Mouse (Mus musculus): ENCODE data around the gene Cit. TPM values are rescaled to one million over a fixed set of nuclear protein-coding genes. Genes with fewer than 3 reads are reported as not detected.

Gene Cit
- polyA plus RNA-seq, 1 experiment from 2014 or later, result 30.7 TPM

DNA sequence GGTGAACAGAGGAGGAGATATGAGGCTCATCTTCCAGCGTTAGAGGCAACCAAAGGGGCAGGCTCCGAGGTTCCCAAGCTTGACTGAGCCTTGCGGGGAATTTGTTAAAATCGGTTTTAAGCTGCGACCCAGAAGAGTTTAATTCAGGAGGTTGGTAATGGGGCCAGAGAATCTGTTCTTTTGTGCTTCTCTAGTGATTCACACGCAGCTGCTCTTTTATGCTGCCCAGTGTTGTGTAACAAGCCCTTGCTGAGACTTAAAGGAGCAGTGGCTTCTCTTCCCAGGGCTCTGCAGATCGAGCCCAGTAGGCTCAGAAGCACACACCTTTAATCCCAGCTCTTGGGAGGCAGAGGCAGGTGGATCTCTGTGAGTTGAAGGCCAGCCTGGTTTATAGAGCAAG is 3.4 kb downstream of the Cit start:
- Histone ChIP-seq H3K27ac (ENCODE audit: low read depth, low read length) (no peak overlapping the region), H3K4me2 (no peak overlapping the region), H3K9me3 (ENCODE audit: control insufficient read depth, low read length) (no peaks in the 10 kb centered on the region; the same call in 1 of the 2 replicates), H3K9ac (ENCODE audit: low read length) (no peak overlapping the region), H3K36me3 (ENCODE audit: control insufficient read depth, insufficient read depth, low read length) (peaks cover 9% of the 10 kb centered on the region), H3K4me1 (ENCODE audit: control insufficient read depth, insufficient read depth, low read length) (peaks cover 18% of the 10 kb centered on the region), H3K4me3 (ENCODE audit: low read depth, low read length) (no peak overlapping the region), H3K27me3 (ENCODE audit: control insufficient read depth, insufficient read depth, low read length) (no peaks in the 10 kb centered on the region)
- DNase-seq (ENCODE audit: low spot score, missing footprints) (no peak), ATAC-seq (ENCODE audit: low FRiP score) (no peak)
- WGBS, result 53% methylated on average over 7 of the region's 7 CpGs

- no peak overlapping the region for H3K9ac ChIP-seq (ENCODE audit: low read length)
- H3K27me3 ChIP-seq (ENCODE audit: control insufficient read depth, insufficient read depth, low read length), result no peaks in the 10 kb centered on the region
- WGBS, result 82% methylated on average over 12 of the region's 12 CpGs
- H3K36me3 ChIP-seq (ENCODE audit: control insufficient read depth, insufficient read depth, low read length), result peaks cover 9% of the 10 kb centered on the region
- H3K4me2 ChIP-seq, result no peak overlapping the region
- H3K27ac ChIP-seq (ENCODE audit: low read depth, low read length), result no peak overlapping the region
- no peak overlapping the region for H3K4me3 ChIP-seq (ENCODE audit: low read depth, low read length)
- H3K4me1 ChIP-seq (ENCODE audit: control insufficient read depth, insufficient read depth, low read length), result peaks cover 16% of the 10 kb centered on the region
- H3K9me3 ChIP-seq (ENCODE audit: control insufficient read depth, low read length), result no peaks in the 10 kb centered on the region; the same call in 1 of the 2 replicates
- DNase-seq (ENCODE audit: low spot score, missing footprints) (no peak), ATAC-seq (ENCODE audit: low FRiP score) (no peak)
These were observed 4.3 kb downstream of the Cit start for GRCm38 (mm10) chr5:115849263-115849829.

DNA sequence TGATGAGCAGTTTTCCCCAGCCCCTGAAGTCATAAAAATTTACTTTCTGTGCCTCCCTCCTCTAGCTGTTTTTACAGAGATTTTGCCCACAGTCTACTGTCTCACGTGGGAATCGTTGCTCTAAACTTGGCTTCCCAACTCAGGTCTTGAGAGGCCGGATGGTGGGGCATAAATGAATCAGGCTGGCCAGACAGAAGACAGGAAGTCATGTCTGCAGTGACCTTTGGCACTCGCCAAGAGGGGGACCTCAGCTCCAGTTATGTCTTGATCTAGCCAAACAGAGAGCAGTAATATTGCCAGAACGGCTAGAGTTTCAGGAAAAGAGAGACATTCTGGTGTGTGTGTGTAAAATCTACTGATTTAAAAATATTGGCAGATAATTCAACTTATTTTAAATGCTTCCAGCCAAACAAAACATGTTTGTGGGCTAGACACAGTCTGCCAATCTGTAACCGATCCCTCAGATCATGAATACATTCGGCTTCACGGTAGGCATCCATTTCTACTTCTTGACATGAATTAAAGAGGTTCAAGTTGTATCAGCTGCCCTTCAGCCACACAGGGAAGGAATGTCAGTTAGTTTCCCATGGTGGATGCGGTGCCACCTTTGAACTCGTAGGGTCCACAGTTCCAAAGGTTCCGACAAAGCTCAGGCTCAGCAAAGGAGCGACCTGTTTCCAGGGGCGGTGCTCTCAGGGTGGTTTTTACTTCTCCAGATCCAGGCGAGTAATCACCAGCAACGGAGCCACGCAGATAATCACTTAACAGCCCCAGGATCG is 5.4 kb downstream of the Cit start:
- Histone ChIP-seq H3K27ac (ENCODE audit: low read depth, low read length) (no peak overlapping the region), H3K4me3 (ENCODE audit: low read depth, low read length) (no peak overlapping the region), H3K9me3 (ENCODE audit: control insufficient read depth, low read length) (no peaks in the 10 kb centered on the region; the same call in 1 of the 2 replicates), H3K27me3 (ENCODE audit: control insufficient read depth, insufficient read depth, low read length) (no peaks in the 10 kb centered on the region), H3K4me1 (ENCODE audit: control insufficient read depth, insufficient read depth, low read length) (peaks cover 14% of the 10 kb centered on the region), H3K9ac (ENCODE audit: low read length) (no peak overlapping the region), H3K36me3 (ENCODE audit: control insufficient read depth, insufficient read depth, low read length) (peaks cover 9% of the 10 kb centered on the region), H3K4me2 (no peak overlapping the region)
- DNase-seq (ENCODE audit: low spot score, missing footprints) (no peak), ATAC-seq (ENCODE audit: low FRiP score) (no peak)
- WGBS, result 90% methylated on average over 17 of the region's 17 CpGs

DNA sequence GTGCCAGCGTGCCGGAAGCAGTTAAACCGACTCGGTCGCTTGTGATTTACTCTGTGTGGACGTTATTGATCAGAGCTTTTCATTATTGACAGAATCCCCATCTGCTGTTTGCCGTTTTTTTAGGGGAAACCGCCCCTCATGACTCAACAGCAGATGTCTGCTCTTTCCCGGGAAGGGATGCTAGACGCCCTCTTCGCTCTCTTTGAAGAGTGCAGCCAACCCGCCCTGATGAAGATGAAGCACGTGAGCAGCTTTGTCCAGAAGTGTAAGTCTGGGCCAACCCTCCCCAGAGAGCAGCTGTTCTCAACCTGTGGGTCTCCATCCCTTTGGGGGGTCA is 5.9 kb downstream of the Cit start:
- WGBS, result 89% methylated on average over 13 of the region's 13 CpGs
- Histone ChIP-seq H3K27ac (ENCODE audit: low read depth, low read length) (no peak overlapping the region), H3K36me3 (ENCODE audit: control insufficient read depth, insufficient read depth, low read length) (peaks cover 9% of the 10 kb centered on the region), H3K4me1 (ENCODE audit: control insufficient read depth, insufficient read depth, low read length) (peaks cover 8% of the 10 kb centered on the region), H3K27me3 (ENCODE audit: control insufficient read depth, insufficient read depth, low read length) (no peaks in the 10 kb centered on the region), H3K9ac (ENCODE audit: low read length) (no peak overlapping the region), H3K9me3 (ENCODE audit: control insufficient read depth, low read length) (no peaks in the 10 kb centered on the region; the same call in 1 of the 2 replicates), H3K4me2 (no peak overlapping the region), H3K4me3 (ENCODE audit: low read depth, low read length) (no peak overlapping the region)
- ATAC-seq (ENCODE audit: low FRiP score) (no peak), DNase-seq (ENCODE audit: low spot score, missing footprints) (peak; percentile 59)

DNA sequence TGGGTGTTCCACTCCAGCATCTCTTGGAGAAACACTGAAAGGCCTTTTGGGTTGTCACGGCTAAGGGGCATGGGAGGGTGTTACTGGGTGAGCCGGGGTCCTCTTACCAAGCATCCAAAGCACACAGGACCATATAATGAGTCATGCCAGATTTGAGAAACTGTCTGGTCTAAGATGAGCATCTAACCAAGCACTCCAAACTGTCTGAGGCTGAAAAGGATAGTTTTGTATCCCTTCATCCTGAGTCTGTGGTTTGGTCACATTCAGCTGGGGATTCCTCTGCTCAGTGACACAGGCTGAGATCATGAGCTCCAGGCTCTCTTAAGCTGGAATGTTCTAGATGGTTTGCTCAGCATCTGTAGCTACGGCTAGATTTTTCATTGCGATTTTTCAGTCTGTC is 7.4 kb downstream of the Cit start:
- Histone ChIP-seq H3K9ac (ENCODE audit: low read length) (no peak overlapping the region), H3K4me1 (ENCODE audit: control insufficient read depth, insufficient read depth, low read length) (peaks cover 4% of the 10 kb centered on the region; the same call in 1 of the 2 replicates), H3K9me3 (ENCODE audit: control insufficient read depth, low read length) (no peaks in the 10 kb centered on the region; the same call in 1 of the 2 replicates), H3K27ac (ENCODE audit: low read depth, low read length) (no peak overlapping the region), H3K4me2 (no peak overlapping the region), H3K27me3 (ENCODE audit: control insufficient read depth, insufficient read depth, low read length) (no peaks in the 10 kb centered on the region), H3K4me3 (ENCODE audit: low read depth, low read length) (no peak overlapping the region), H3K36me3 (ENCODE audit: control insufficient read depth, insufficient read depth, low read length) (peaks cover 10% of the 10 kb centered on the region)
- DNase-seq (ENCODE audit: low spot score, missing footprints) (no peak), ATAC-seq (ENCODE audit: low FRiP score) (no peak)
- WGBS, result 93% methylated on average over 4 of the region's 4 CpGs

DNA sequence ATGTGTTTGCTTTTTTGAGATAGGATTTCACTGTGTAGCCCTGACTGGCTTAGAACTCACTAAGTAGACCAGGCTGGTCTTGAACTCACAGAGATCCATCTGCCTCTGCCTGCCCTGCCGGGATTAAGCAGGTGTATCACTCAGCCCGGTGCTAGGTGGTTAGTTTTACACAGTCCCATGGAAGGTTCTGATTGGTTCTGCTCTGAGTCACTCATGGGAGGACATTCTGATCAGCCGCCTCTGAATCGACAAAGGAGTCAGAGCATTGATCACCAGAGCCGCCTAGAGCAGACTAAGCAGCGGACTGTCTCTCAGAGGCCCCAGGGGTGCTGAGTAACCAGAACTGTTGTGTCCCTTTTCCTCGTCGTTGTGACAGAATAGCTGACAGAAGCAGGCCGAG is 8.6 kb downstream of the Cit start:
- peaks cover 10% of the 10 kb centered on the region for H3K36me3 ChIP-seq (ENCODE audit: control insufficient read depth, insufficient read depth, low read length)
- no peak overlapping the region for H3K9ac ChIP-seq (ENCODE audit: low read length)
- H3K27ac ChIP-seq (ENCODE audit: low read depth, low read length), result no peak overlapping the region
- no peak overlapping the region for H3K4me2 ChIP-seq
- H3K27me3 ChIP-seq (ENCODE audit: control insufficient read depth, insufficient read depth, low read length), result no peaks in the 10 kb centered on the region
- H3K4me1 ChIP-seq (ENCODE audit: control insufficient read depth, insufficient read depth, low read length), result no peaks in the 10 kb centered on the region
- H3K4me3 ChIP-seq (ENCODE audit: low read depth, low read length), result no peak overlapping the region
- 85% methylated on average over 9 of the region's 9 CpGs for WGBS
- no peak for ATAC-seq (ENCODE audit: low FRiP score)
- DNase-seq (ENCODE audit: low spot score, missing footprints), result no peak
- no peaks in the 10 kb centered on the region; the same call in 1 of the 2 replicates for H3K9me3 ChIP-seq (ENCODE audit: control insufficient read depth, low read length)

DNA sequence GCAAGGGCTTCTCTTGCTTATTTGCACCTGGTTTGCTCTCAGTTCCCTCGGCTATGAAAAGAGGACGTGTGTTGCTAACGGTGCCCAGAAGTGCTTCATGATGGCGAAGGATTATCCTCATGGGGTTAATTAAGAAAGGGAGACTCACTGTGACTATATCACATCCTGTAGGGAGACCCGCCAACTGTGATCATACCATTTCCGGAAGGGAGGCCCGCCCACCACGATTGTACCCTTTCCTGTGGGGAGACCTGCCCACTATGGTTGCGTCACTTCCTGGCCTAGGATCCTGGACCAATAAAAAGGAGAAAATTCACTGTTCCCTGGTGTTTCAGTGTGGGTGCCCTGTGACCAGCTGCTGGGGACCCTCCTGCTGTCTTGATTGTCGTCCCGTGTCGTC is 9.3 kb downstream of the Cit start:
- H3K4me3 ChIP-seq (ENCODE audit: low read depth, low read length), result no peak overlapping the region
- no peaks in the 10 kb centered on the region for H3K9me3 ChIP-seq (ENCODE audit: control insufficient read depth, low read length)
- no peak overlapping the region for H3K9ac ChIP-seq (ENCODE audit: low read length)
- 91% methylated on average over 12 of the region's 12 CpGs for WGBS
- H3K4me1 ChIP-seq (ENCODE audit: control insufficient read depth, insufficient read depth, low read length), result no peaks in the 10 kb centered on the region
- DNase-seq (ENCODE audit: low spot score, missing footprints) (peak; percentile 41), ATAC-seq (ENCODE audit: low FRiP score) (no peak)
- peaks cover 6% of the 10 kb centered on the region; the same call in 1 of the 2 replicates for H3K36me3 ChIP-seq (ENCODE audit: control insufficient read depth, insufficient read depth, low read length)
- no peaks in the 10 kb centered on the region for H3K27me3 ChIP-seq (ENCODE audit: control insufficient read depth, insufficient read depth, low read length)
- no peak overlapping the region for H3K27ac ChIP-seq (ENCODE audit: low read depth, low read length)
- no peak overlapping the region for H3K4me2 ChIP-seq

DNA sequence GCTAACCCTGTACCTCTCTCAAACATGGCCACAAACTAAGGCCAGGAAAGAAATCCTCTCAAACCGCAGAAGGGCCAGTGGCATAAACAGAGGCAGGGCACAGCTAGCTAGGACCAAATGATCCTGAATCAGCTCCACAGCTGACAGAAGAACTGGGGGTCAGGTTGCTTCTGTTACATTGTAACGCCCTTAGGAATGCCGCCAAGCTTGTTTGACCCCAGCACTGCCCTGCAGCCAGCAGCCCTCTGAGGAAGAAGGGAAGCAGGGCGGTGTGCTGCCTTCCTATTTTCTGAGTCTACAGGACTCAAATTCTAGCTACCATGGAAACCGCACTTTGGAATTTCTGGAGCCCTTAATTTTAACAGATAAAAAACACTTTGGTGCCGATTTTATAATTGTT is 13.6 kb downstream of the Cit start:
- Histone ChIP-seq H3K9ac (ENCODE audit: low read length) (no peak overlapping the region), H3K4me1 (ENCODE audit: control insufficient read depth, insufficient read depth, low read length) (no peaks in the 10 kb centered on the region; the same call in 1 of the 2 replicates), H3K27me3 (ENCODE audit: control insufficient read depth, insufficient read depth, low read length) (no peaks in the 10 kb centered on the region), H3K4me3 (ENCODE audit: low read depth, low read length) (no peak overlapping the region), H3K4me2 (no peak overlapping the region), H3K36me3 (ENCODE audit: control insufficient read depth, insufficient read depth, low read length) (peaks cover 13% of the 10 kb centered on the region), H3K9me3 (ENCODE audit: control insufficient read depth, low read length) (no peaks in the 10 kb centered on the region), H3K27ac (ENCODE audit: low read depth, low read length) (no peak overlapping the region)
- 76% methylated on average over 6 of the region's 6 CpGs for WGBS
- ATAC-seq (ENCODE audit: low FRiP score) (no peak), DNase-seq (ENCODE audit: low spot score, missing footprints) (no peak)

GRCm38 (mm10) chr5:115859461-115859860 is 14.4 kb downstream of the Cit start:
- H3K27ac ChIP-seq (ENCODE audit: low read depth, low read length), result no peak overlapping the region; the same call in 1 of the 2 replicates
- ATAC-seq (ENCODE audit: low FRiP score), result no peak
- no peaks in the 10 kb centered on the region for H3K27me3 ChIP-seq (ENCODE audit: control insufficient read depth, insufficient read depth, low read length)
- WGBS, result 89% methylated on average over 9 of the region's 9 CpGs
- no peak overlapping the region for H3K4me3 ChIP-seq (ENCODE audit: low read depth, low read length)
- H3K36me3 ChIP-seq (ENCODE audit: control insufficient read depth, insufficient read depth, low read length), result peaks cover 13% of the 10 kb centered on the region
- no peak overlapping the region for H3K9ac ChIP-seq (ENCODE audit: low read length)
- H3K4me2 ChIP-seq, result no peak overlapping the region
- H3K4me1 ChIP-seq (ENCODE audit: control insufficient read depth, insufficient read depth, low read length), result no peaks in the 10 kb centered on the region; the same call in 1 of the 2 replicates
- DNase-seq (ENCODE audit: low spot score, missing footprints), result no peak
- no peaks in the 10 kb centered on the region for H3K9me3 ChIP-seq (ENCODE audit: control insufficient read depth, low read length)
